Mouse (Mus musculus) brain, embryonic 14.5 days (tissue): ENCODE measurements at regions not wholly inside any gene's neighbourhood (a gene's known extent, or its start where the extent isn't known, plus 50 kb on each side); places are given as distances from the start of the nearest gene placed in this dataset.

Source experiments
- DNase-seq: peaks from one replicate; pipeline ENCODE4 v3.0.0-alpha.2; 2011; ENCODE audit warnings: low read depth
- CTCF ChIP-seq: fragments of 200-500 bp; IDR thresholded peaks from 2 replicates; pipeline ENCODE4 v1.5.1; 2012; ENCODE audit warnings: inconsistent platforms, mild to moderate bottlenecking, moderate library complexity, borderline replicate concordance; ENCODE audit not compliant: insufficient read depth, insufficient read length; ENCODE audit errors: extremely low read depth
- POLR2A ChIP-seq: fragments of 200-500 bp; IDR thresholded peaks from 2 replicates; pipeline ENCODE4 v1.6.1; 2012; ENCODE audit warnings: mild to moderate bottlenecking, inconsistent platforms, borderline replicate concordance; ENCODE audit not compliant: poor library complexity, insufficient read depth, insufficient read length, severe bottlenecking; ENCODE audit errors: extremely low read depth

GRCm38 (mm10) chr6:78115079-78115478 lies 135.6 kb upstream of the Ctnna2 start:
- peak; percentile 8; the same call in 1 of the 2 replicates for TF ChIP-seq CTCF
- no peak for TF ChIP-seq POLR2A
- peak; percentile 9 for DNase-seq

GRCm38 (mm10) chr6:78082528-78082927 lies 103.0 kb upstream of the Ctnna2 start:
- DNase-seq = no peak
- TF ChIP-seq POLR2A = no peak
- no peak for TF ChIP-seq CTCF

- DNase-seq = peak; percentile 49
- TF ChIP-seq CTCF (no peak), POLR2A (no peak)
Observed at GRCm38 (mm10) chr6:78078919-78079318, 99.4 kb upstream of the Ctnna2 start.

GRCm38 (mm10) chr6:78066323-78066722 lies 86.8 kb upstream of the Ctnna2 start:
- peak; percentile 72 for DNase-seq
- TF ChIP-seq POLR2A (no peak), CTCF (no peak)

- peak; percentile 11 for DNase-seq
- TF ChIP-seq CTCF (no peak), POLR2A (no peak)
Observed at GRCm38 (mm10) chr6:78065737-78066136, 86.2 kb upstream of the Ctnna2 start.
